Mouse (Mus musculus): ENCODE measurements around the gene Sos1. TPM values are rescaled to one million over a fixed set of nuclear protein-coding genes. Genes with fewer than 3 reads are reported as not detected.

The Sos1 gene
- polyA plus RNA-seq, 1 experiment, result 12.0 TPM

DNA sequence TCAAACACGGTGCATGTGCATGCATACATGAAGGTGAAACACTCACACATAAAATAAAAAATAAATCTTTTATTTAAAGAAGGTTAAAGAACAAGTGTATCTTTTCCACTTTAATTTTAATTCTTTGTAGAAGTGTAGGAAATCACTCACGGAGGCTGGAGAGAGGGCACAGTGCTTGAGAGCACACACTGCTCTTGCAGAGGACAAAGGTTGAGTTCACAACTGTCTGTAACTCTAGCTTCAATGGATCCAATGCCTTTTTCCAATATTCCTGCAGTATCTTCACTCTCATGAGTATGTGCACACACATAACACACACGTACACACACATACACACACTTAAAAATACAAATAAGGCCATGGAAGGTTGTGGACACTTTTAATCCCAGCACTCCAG is 30.2 kb upstream of the Sos1 start:
- no peak overlapping the region for H3K27ac ChIP-seq (ENCODE audit: insufficient read depth, low read depth, low read length)
- H3K4me1 ChIP-seq (ENCODE audit: control insufficient read depth, insufficient read depth, low read length), result no peaks in the 10 kb centered on the region
- H3K4me3 ChIP-seq (ENCODE audit: insufficient read depth, low read length), result no peak overlapping the region
- TF ChIP-seq CTCF (IDR thresholded peaks at IDR 0.05; ENCODE audit: low read depth, low read length), result no peak
- TF ChIP-seq POLR2A (IDR thresholded peaks at IDR 0.05; ENCODE audit: borderline replicate concordance, low read depth, low read length), result no peak

DNA sequence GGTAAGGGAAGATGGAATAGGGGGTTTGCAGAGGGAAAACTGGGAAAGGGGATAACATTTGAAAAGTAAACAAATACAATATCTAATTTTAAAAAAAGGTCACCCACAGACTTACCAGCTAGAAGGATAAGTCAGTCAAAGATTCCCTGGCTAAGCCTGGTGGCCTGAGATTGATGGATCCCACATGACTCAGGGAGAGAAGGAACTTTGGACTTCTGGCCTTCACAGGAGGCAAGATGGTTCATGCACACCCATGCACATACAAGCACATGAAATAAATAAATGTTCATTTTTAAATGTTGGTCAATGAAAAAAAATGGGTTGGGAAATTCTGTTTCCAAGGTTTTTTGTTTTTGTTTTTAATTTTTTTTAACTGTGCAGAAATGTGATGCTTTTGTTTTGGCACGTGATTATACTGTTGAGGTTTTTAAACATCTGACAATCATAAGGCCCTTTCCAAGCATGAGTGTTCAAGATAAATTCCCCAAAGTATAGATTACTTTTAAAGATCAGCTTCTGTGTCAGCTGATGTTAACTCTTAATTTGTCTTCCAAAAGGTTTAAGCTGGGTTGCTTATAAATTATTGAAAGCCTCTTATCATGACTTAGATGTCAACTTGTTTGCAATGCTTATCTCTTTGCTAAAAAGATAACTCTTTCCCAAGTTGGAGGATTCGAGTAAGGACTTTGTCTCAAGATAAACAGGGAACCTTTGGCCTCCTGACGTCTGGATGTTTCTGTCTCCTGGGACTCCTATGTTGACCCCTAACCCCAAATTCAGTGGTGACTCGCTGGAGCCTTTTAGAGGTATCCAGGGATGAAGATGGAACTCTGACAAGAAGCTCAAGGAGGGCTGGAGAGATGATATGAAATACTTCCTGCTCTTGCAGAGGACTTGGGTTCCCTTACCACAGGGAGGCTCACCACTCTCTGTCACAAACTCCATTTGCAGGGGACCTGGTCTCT is 29.5 kb upstream of the Sos1 start:
- no peak overlapping the region for H3K4me3 ChIP-seq (ENCODE audit: insufficient read depth, low read length)
- no peaks in the 10 kb centered on the region for H3K4me1 ChIP-seq (ENCODE audit: control insufficient read depth, insufficient read depth, low read length)
- TF ChIP-seq CTCF (IDR thresholded peaks at IDR 0.05; ENCODE audit: low read depth, low read length) (no peak), POLR2A (IDR thresholded peaks at IDR 0.05; ENCODE audit: borderline replicate concordance, low read depth, low read length) (no peak)
- no peak overlapping the region for H3K27ac ChIP-seq (ENCODE audit: insufficient read depth, low read depth, low read length)

DNA sequence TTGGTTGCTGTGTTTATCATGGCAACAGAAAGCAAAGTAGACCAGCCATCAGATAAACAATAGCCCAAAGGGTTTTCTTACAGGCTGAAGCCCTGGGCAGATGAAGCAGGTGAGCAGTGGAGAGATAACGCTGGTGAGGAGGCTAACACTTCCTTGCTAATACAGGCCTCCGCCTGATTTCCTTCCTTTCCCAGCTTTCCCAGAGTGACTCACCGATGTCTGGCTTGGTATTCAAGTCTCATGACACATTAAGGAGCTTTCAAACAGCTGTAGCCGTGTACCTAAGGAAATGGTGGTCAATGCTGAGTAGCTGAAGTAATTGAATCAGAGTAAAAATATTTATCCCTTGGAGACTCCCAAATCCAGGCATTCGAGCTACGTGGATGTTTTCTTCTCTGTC is 25.5 kb upstream of the Sos1 start:
- H3K4me1 ChIP-seq (ENCODE audit: control insufficient read depth, insufficient read depth, low read length), result peaks cover 9% of the 10 kb centered on the region
- no peak overlapping the region for H3K27ac ChIP-seq (ENCODE audit: insufficient read depth, low read depth, low read length)
- H3K4me3 ChIP-seq (ENCODE audit: insufficient read depth, low read length), result no peak overlapping the region
- TF ChIP-seq CTCF (IDR thresholded peaks at IDR 0.05; ENCODE audit: low read depth, low read length) (no peak), POLR2A (IDR thresholded peaks at IDR 0.05; ENCODE audit: borderline replicate concordance, low read depth, low read length) (no peak)

DNA sequence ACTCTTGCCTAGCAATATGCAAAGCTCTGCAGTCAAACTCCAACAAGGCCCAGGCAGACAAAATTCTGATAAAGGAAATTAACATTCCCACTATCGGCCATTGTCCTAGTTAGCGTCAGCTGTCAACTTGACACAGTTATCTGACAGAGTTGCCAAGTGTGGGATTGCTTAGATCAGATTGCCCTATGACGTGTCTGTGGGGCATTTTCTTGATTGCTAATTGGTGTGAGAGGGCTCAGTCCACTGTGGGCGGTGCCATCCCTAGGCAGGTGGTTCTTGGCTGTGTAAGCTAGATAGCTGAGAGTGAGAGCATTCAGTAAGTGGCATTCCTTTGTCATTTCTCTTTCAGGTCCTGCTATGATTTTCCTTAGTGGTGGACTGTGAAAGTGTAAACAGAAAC is 25.1 kb upstream of the Sos1 start:
- TF ChIP-seq POLR2A (IDR thresholded peaks at IDR 0.05; ENCODE audit: borderline replicate concordance, low read depth, low read length) (no peak), CTCF (IDR thresholded peaks at IDR 0.05; ENCODE audit: low read depth, low read length) (no peak)
- H3K4me1 ChIP-seq (ENCODE audit: control insufficient read depth, insufficient read depth, low read length), result peaks cover 9% of the 10 kb centered on the region
- H3K27ac ChIP-seq (ENCODE audit: insufficient read depth, low read depth, low read length), result no peak overlapping the region
- H3K4me3 ChIP-seq (ENCODE audit: insufficient read depth, low read length), result no peak overlapping the region

DNA sequence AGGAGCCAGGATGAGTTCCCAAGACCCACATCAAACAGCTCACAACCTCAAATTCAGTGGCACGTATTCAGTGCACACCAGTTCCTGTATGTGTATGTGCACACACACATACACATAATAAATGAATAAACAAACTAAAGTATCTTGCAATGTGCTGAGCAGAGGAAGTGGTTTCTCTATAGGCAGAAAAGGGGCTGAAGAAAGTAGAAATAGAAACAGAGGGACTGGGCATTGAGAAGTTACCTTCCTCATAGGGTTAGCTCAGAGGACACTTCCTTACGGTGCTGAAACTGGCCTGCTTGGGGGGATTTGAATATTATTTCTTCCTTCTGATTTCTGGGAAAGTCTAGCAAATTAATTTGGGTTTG is 21.5 kb upstream of the Sos1 start:
- Histone ChIP-seq H3K4me1 (ENCODE audit: control insufficient read depth, insufficient read depth, low read length) (peaks cover 19% of the 10 kb centered on the region), H3K4me3 (ENCODE audit: insufficient read depth, low read length) (no peak overlapping the region), H3K27ac (ENCODE audit: insufficient read depth, low read depth, low read length) (no peak overlapping the region)
- TF ChIP-seq POLR2A (IDR thresholded peaks at IDR 0.05; ENCODE audit: borderline replicate concordance, low read depth, low read length), result no peak
- no peak for TF ChIP-seq CTCF (IDR thresholded peaks at IDR 0.05; ENCODE audit: low read depth, low read length)

DNA sequence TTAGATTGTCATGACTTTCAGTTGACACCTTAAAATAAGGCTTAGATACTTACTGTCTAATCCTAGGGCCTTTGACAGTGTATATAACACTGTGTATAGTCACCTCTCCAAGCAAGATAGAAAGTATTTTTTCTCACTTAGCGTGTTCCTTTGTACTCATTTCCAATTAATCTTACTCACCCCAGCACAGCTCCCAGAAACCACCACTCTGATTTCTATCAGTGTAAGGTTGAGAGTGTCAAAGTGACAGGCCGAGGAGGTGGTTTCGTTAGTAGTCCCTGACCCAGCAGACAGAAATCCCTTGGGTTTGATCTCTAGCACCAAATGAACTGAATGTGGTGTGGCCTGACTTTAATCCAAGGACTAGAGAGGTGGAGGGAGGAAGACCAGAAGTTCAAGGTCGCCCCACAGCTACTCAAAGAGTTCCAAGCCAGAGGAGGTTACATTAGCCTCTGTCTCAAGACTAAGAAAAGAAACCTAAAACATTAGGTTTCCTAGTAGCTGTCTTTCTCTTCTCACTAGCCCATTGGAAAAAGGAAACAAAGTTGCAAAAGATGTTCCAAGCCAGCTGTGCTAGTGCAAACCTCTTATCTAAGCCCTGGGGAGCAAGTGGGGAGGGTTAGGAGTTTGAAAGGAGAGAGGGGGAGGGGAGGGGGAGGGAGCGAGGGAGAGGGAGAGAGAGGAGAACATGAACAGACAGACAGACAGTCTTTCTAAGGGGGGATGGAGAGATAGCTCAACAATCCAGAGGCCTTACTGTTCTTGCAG is 21.0 kb upstream of the Sos1 start:
- TF ChIP-seq POLR2A (IDR thresholded peaks at IDR 0.05; ENCODE audit: borderline replicate concordance, low read depth, low read length), result no peak
- TF ChIP-seq CTCF (IDR thresholded peaks at IDR 0.05; ENCODE audit: low read depth, low read length), result no peak
- Histone ChIP-seq H3K4me1 (ENCODE audit: control insufficient read depth, insufficient read depth, low read length) (peaks cover 21% of the 10 kb centered on the region), H3K27ac (ENCODE audit: insufficient read depth, low read depth, low read length) (no peak overlapping the region), H3K4me3 (ENCODE audit: insufficient read depth, low read length) (no peak overlapping the region)

DNA sequence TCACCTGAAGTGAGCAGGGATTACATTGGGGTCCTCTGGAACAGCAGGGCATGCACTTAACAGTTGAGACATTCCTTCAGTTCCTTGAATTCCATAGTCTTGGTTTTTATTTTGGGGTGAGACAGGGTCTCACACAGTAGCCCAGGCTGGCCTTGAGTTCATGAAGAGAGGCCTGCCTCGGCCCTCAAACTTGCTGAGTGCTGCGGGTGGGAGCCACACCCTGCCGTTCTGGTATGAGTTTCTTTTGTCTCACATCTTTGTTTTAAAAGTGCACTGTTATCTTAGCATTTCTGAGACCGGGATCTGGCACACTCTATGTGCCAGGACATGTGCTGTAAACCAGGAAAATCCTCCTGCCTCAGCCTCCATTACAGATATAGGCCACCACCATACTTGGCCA is 19.8 kb upstream of the Sos1 start:
- H3K4me1 ChIP-seq (ENCODE audit: control insufficient read depth, insufficient read depth, low read length), result peaks cover 21% of the 10 kb centered on the region
- H3K4me3 ChIP-seq (ENCODE audit: insufficient read depth, low read length), result no peak overlapping the region
- TF ChIP-seq POLR2A (IDR thresholded peaks at IDR 0.05; ENCODE audit: borderline replicate concordance, low read depth, low read length) (no peak), CTCF (IDR thresholded peaks at IDR 0.05; ENCODE audit: low read depth, low read length) (no peak)
- H3K27ac ChIP-seq (ENCODE audit: insufficient read depth, low read depth, low read length), result no peak overlapping the region

DNA sequence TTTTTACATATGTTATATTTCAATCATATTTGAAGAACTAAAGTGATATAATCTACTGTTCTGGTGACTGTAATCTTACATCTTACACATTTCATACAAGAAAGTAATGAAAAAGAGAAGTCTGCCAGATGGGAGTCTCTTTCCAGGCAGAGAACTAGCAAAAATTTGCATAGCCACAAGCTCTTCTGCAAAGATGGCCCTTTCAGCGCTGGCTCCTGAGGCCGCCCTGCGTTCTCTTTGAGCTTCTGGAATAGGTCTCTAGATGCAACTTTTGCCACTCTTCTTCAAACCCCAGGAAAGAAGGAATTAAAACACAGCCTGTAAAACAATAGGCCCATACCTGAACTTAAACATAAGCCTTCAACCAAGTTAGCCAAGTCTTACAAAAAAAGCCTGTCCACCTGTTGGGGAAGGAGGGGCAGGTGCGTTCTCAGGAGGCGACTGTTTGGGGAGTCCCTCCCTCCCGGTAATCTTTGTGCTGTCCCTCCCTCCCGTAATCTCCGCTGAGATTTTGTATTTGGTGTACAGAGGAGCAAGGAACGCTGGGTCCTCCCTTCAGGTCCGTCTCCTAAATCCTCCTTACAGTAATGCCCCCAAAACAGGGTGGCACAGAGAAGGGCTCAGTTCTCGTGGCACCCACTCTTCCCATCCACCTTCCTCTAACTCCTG is 18.5 kb upstream of the Sos1 start:
- Histone ChIP-seq H3K27ac (ENCODE audit: insufficient read depth, low read depth, low read length) (no peak overlapping the region), H3K4me1 (ENCODE audit: control insufficient read depth, insufficient read depth, low read length) (peaks cover 21% of the 10 kb centered on the region), H3K4me3 (ENCODE audit: insufficient read depth, low read length) (no peak overlapping the region)
- TF ChIP-seq CTCF (IDR thresholded peaks at IDR 0.05; ENCODE audit: low read depth, low read length), result no peak
- TF ChIP-seq POLR2A (IDR thresholded peaks at IDR 0.05; ENCODE audit: borderline replicate concordance, low read depth, low read length), result no peak

DNA sequence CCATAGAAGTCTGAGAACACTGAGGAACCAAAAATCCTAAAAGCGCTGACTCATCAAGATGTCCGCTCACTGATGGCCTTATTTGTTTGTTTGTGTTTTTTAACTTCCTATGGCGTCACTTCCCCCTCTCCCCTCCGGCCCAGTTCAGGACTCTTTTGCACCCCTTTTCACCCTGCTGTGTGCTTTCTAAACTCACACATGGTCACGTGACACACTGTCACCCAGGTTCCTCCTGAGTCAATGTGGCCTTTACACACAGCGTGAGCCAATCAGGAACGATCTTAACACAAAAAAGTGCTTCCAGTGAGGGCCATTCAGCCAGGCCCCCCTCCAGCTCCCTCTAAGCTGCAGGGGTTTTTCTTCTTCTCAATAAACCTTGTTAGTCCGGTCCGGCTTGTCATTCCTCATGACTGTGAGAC is 16.9 kb upstream of the Sos1 start:
- TF ChIP-seq POLR2A (IDR thresholded peaks at IDR 0.05; ENCODE audit: borderline replicate concordance, low read depth, low read length), result no peak
- no peak for TF ChIP-seq CTCF (IDR thresholded peaks at IDR 0.05; ENCODE audit: low read depth, low read length)
- no peak overlapping the region for H3K27ac ChIP-seq (ENCODE audit: insufficient read depth, low read depth, low read length)
- peaks cover 19% of the 10 kb centered on the region for H3K4me1 ChIP-seq (ENCODE audit: control insufficient read depth, insufficient read depth, low read length)
- no peak overlapping the region for H3K4me3 ChIP-seq (ENCODE audit: insufficient read depth, low read length)

Data from bone marrow macrophage, adult 2 months (primary cell).